Mouse (Mus musculus): Measurements from ENCODE around the gene Gpn2. TPM values are rescaled to one million over a fixed set of nuclear protein-coding genes. Genes with fewer than 3 reads are reported as not detected.
A peak's percentile ranks its signal among the peaks of the same experiment; 100 is the strongest.

Gene Gpn2
- polyA plus RNA-seq (2012; rRNA removed), result 40.8 and 43.3 TPM in 2 replicates

DNA sequence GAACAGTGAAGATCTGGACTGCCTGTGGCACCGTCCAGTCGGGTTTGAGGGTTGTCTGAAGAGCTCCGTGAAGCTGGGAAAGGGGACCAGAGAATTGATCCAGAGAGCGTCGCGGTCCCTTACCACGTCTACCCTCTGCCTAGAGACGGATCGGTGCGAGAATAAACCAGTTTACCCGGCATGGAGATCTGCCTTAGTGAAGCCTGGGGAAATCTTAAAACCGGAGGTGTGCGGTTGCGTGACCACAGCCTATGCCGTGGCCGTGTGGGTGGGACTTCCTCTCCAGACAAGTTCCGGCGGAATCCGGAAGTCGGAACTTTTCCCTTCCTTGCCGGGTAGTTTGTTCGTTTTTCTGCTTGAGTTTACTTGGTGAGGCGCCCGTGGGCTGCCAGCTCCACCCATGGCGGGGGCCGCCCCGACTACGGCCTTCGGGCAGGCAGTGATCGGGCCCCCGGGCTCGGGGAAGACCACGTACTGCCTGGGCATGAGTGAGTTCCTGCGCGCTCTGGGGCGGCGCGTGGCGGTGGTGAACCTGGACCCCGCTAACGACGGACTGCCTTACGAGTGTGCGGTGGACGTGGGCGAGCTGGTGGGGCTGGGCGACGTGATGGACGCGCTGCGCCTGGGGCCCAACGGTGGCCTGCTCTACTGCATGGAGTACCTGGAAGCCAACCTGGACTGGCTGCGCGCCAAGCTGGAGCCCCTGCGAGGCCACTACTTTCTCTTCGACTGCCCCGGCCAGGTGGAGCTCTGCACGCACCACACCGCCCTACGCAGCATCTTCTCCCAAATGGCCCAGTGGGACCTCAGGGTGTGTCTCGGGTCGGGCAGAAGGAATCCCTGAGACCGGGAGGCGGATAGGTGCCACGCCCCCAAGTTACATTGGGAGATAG lies at the start of gene Gpn2:
Gpn2 (plus strand) TSS at position 304 of the 893 bp plus-strand sequence.
- TF ChIP-seq POLR2A (IDR thresholded peaks at IDR 0.05; ENCODE audit: borderline replicate concordance, extremely low read depth, low read depth, low read length), result peak; percentile 65; the same call in 1 of the 2 replicates
- no peak for TF ChIP-seq CTCF (IDR thresholded peaks at IDR 0.05; ENCODE audit: insufficient read depth, low read length)
- DNase-seq, result peak; percentile 77
- 2% methylated on average over 65 of the region's 65 CpGs for WGBS
- Histone ChIP-seq H3K4me1 (ENCODE audit: control insufficient read depth, insufficient read depth, low read length) (peaks cover 3% of the 10 kb centered on the region; the same call in 1 of the 2 replicates), H3K4me3 (replicated peaks; ENCODE audit: extremely low read depth, low read depth, low read length) (peak within 1 kb of the TSS; percentile 84)

DNA sequence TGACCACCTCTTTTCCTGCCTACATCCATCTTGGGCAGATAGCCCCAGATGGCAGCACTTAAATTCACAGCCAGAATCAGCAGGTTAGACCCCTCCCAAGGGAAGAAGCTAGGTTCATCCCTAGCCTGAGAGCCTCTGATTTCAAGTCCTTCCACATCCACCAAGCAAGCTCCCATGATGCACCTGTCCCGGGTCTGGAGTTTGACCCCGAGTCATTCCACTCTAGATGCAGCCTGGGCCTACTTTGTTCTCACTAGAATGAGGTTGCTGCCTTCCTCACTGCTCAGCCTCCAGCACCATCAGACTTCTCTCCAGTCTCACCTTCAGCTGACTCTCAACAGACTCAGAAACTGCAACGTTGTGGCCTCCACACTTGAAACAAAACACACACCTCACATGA lies 48.1 kb upstream of the Gpn2 start:
- Histone ChIP-seq H3K4me3 (replicated peaks; ENCODE audit: extremely low read depth, low read depth, low read length) (no peak overlapping the region), H3K4me1 (ENCODE audit: control insufficient read depth, insufficient read depth, low read length) (no peaks in the 10 kb centered on the region)
- WGBS, result 80% methylated on average over 3 of the region's 3 CpGs
- DNase-seq, result no peak
- TF ChIP-seq CTCF (IDR thresholded peaks at IDR 0.05; ENCODE audit: insufficient read depth, low read length) (no peak), POLR2A (IDR thresholded peaks at IDR 0.05; ENCODE audit: borderline replicate concordance, extremely low read depth, low read depth, low read length) (no peak)

DNA sequence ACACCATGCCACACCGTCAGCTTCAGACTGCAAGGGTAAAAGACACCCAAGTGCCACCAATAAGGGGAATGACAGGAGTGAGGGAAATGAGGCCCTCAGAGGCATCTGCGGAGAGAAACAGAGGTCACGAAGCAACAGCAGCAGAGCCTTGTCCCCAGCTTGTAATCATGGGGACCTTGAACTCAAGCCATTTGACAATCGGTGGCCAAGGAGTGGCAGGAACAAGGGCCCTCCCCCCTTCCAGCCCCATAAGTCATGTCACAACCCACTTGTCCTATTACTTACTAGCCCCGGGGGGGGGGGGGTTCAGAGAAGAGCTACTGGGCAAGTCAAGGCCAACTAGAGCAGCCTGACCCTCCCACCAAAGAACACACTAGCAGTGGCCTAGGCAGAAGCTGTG lies 47.5 kb upstream of the Gpn2 start:
- TF ChIP-seq POLR2A (IDR thresholded peaks at IDR 0.05; ENCODE audit: borderline replicate concordance, extremely low read depth, low read depth, low read length) (no peak), CTCF (IDR thresholded peaks at IDR 0.05; ENCODE audit: insufficient read depth, low read length) (no peak)
- H3K4me3 ChIP-seq (replicated peaks; ENCODE audit: extremely low read depth, low read depth, low read length), result no peak overlapping the region

DNA sequence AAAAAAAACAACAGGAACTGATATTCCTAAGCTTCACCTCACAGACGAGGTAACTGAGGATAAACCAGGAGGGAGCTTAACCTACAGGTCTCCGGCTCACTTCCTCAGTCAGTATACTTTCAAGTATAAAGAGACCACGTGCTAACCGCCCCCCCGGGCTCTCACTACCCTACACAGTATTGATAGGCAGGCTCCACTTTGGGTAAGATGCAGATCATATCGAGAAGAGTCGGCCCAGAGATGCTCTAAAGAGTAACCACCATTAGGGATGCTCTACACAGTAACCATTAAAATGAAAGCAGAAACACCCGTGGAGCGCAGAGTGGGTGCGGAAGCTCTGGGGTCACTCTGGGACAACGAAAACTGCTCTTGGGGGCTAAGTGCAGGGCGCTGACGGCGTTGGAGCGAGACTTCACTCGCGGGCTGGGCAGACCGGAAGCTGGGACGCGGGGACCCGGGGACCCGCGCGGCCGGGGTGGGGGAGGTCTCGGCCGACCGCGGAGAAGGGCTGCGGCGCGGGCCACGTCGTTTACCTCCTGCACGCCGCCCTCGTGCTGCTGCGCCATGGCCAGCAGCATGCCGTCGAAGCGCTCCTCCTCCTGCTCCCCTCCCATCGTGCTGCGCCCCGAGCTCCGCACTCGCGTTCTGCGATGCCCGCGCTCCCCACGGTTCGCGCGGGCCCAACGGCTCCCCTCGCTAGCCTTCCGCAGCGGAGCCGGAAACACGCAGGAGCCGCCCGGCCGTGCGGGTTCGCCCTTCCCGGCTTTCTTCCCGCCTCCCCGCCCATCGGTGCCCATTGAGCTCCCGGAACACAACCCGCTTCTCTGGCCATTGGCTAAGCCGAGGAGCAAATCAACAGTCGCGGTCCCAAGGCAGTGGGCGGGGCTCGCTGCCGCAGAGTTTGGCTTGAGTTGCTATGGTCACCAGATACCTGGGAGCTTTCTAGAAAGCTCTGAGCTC lies 38.6 kb upstream of the Gpn2 start, which contains the start of gene Nudc:
Nudc (minus strand) TSS at position 725 of the 960 bp plus-strand sequence.
- WGBS, result under 1% methylated on average over 72 of the region's 77 CpGs
- TF ChIP-seq POLR2A (IDR thresholded peaks at IDR 0.05; ENCODE audit: borderline replicate concordance, extremely low read depth, low read depth, low read length), result peak; percentile 88
- no peak for TF ChIP-seq CTCF (IDR thresholded peaks at IDR 0.05; ENCODE audit: insufficient read depth, low read length)
- H3K4me1 ChIP-seq (ENCODE audit: control insufficient read depth, insufficient read depth, low read length), result no peaks in the 10 kb centered on the region; the same call in 1 of the 2 replicates
- H3K4me3 ChIP-seq (replicated peaks; ENCODE audit: extremely low read depth, low read depth, low read length), result peak within 1 kb of the TSS; percentile 99
- peak; percentile 90 for DNase-seq

More for the DNA sequence above, 47.5 kb upstream of the Gpn2 start:
- no peaks in the 10 kb centered on the region for H3K4me1 ChIP-seq (ENCODE audit: control insufficient read depth, insufficient read depth, low read length)
- no peak for DNase-seq
- WGBS, result 74% methylated on average over 5 of the region's 5 CpGs

DNA sequence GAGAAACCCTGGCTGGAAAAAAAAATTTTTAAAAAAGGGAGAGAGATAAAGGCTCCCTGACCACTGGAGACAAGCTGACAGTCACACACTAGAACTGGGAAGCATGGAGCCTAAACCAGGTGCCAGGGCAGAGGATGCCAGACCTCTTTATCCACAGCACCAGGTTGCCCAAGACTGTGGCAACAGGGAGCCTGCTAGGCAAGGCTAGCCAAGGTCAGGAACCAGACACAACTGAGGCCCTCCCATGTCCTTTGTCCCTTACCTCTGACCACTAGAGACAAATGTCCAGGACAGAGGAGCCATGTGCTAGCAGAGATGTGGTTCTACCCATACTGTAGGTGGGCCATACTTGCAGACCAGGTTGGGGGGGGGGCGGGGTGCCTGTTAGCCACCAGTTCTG lies 32.1 kb upstream of the Gpn2 start:
- no peaks in the 10 kb centered on the region for H3K4me1 ChIP-seq (ENCODE audit: control insufficient read depth, insufficient read depth, low read length)
- no peak overlapping the region for H3K4me3 ChIP-seq (replicated peaks; ENCODE audit: extremely low read depth, low read depth, low read length)
- DNase-seq, result no peak
- TF ChIP-seq POLR2A (IDR thresholded peaks at IDR 0.05; ENCODE audit: borderline replicate concordance, extremely low read depth, low read depth, low read length) (no peak), CTCF (IDR thresholded peaks at IDR 0.05; ENCODE audit: insufficient read depth, low read length) (no peak)
- WGBS, result 67% methylated on average over 1 of the region's 1 CpGs

DNA sequence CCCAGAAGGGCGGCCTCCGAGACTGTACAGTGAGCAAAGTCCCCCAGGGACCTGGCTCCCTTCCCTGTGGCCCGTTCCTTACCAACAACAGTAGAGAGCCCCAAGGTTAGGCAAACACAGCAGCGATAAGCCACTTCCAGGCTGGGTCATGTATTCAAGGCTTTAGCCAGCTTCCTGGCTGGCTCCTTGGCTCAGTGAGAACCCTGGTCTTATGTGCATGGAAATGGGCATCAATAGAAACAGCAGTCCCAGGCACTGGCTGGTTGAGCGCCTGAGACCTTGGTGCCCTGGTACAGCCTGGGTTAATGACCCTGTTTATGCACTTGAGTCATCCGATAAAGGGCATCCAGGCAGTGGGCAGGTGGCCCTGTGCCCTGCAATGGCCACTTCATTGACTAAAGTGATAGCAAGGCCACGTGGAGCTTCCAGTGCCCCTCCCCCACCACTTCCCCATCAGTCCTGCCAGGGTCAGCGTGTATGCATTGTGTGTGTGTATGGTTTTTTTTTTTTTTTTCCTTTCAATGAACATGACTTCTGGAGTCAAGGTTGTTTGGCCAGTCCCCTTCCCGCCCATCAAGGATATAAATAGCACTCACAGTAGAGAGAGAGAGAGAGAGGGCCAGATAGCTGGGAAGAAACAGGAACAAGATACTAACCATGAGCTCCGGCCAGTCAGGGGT lies 31.3 kb upstream of the Gpn2 start, which contains the start of gene Nr0b2:
Nr0b2 (plus strand) TSS at position 609 of the 680 bp plus-strand sequence.
- Histone ChIP-seq H3K4me3 (replicated peaks; ENCODE audit: extremely low read depth, low read depth, low read length) (no peak within 1 kb of the TSS), H3K4me1 (ENCODE audit: control insufficient read depth, insufficient read depth, low read length) (no peaks in the 10 kb centered on the region)
- WGBS, result 44% methylated on average over 10 of the region's 10 CpGs
- TF ChIP-seq CTCF (IDR thresholded peaks at IDR 0.05; ENCODE audit: insufficient read depth, low read length) (no peak), POLR2A (IDR thresholded peaks at IDR 0.05; ENCODE audit: borderline replicate concordance, extremely low read depth, low read depth, low read length) (no peak)
- no peak for DNase-seq

DNA sequence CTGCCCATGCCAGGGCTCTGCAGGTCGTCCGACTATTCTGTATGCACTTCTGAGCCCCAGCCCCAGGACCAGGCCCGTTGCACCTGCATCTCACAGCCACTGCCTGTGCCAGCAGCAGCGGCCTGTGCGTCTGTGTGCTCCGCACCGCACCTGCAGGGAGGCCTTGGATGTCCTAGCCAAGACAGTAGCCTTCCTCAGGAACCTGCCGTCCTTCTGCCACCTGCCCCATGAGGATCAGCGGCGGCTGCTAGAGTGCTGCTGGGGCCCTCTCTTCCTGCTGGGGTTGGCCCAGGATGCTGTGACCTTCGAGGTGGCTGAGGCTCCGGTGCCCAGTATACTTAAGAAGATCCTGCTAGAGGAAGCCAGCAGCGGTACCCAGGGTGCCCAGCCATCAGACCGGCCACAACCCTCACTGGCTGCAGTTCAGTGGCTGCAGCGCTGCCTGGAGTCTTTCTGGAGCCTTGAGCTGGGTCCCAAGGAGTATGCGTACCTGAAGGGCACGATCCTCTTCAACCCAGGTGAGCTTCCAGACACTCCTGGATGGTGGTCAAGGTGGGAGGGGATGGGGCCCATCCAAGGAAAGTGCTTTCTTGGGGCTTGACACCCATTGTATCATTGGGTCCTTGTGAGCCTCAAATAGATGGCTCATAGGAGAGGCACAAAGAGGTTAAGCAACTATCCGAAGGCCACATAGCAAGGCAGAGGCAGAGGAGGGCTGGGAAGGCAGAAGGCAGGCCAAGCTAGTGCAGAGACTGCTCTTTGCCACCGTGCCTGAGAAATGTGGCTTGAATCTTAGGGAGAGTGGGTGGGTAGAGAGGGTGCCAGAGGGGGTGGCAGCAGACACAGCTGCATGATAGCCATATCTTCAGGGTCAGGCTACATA lies 30.5 kb upstream of the Gpn2 start:
- no peaks in the 10 kb centered on the region for H3K4me1 ChIP-seq (ENCODE audit: control insufficient read depth, insufficient read depth, low read length)
- TF ChIP-seq POLR2A (IDR thresholded peaks at IDR 0.05; ENCODE audit: borderline replicate concordance, extremely low read depth, low read depth, low read length), result no peak
- TF ChIP-seq CTCF (IDR thresholded peaks at IDR 0.05; ENCODE audit: insufficient read depth, low read length), result no peak
- H3K4me3 ChIP-seq (replicated peaks; ENCODE audit: extremely low read depth, low read depth, low read length), result no peak overlapping the region
- DNase-seq, result no peak
- WGBS, result 57% methylated on average over 19 of the region's 19 CpGs

Measured in lung, adult 2 months (tissue).